Mouse (Mus musculus): ENCODE measurements at regions not wholly inside any gene's neighbourhood (a gene's known extent, or its start where the extent isn't known, plus 50 kb on each side); places are given as distances from the start of the nearest gene placed in this dataset.

- intact Hi-C loops (cut with DNase I), result no loop called here
- peak; percentile 12 to 38 for DNase-seq (ENCODE audit: low spot score in 2 of 2)
Measured at GRCm38 (mm10) chr2:63347562-63347961, 163.5 kb upstream of the Kcnh7 start.

GRCm38 (mm10) chr2:63326750-63327149 is 142.7 kb upstream of the Kcnh7 start:
- no peak for DNase-seq (ENCODE audit: low spot score in 2 of 2)
- intact Hi-C loops (cut with DNase I), result no loop called here

GRCm38 (mm10) chr2:63280911-63281310 is 96.8 kb upstream of the Kcnh7 start:
- DNase-seq (ENCODE audit: low spot score in 2 of 2), result no peak
- intact Hi-C loops (cut with DNase I), result no loop called here

GRCm38 (mm10) chr2:63273799-63274203 is 89.7 kb upstream of the Kcnh7 start:
- no peak for DNase-seq (ENCODE audit: low spot score in 2 of 2)
- intact Hi-C loops (cut with DNase I), result no loop called here

- intact Hi-C loops (cut with DNase I), result no loop called here
- peak in 1 of 2 experiments; percentile 4 for DNase-seq (ENCODE audit: low spot score in 2 of 2)
Measured at GRCm38 (mm10) chr2:63246091-63246612, 62.1 kb upstream of the Kcnh7 start.

- peak; percentile 3 to 24 for DNase-seq (ENCODE audit: low spot score in 2 of 2)
- intact Hi-C loops (cut with DNase I), result no loop called here
Measured at GRCm38 (mm10) chr2:63239326-63239725, 55.2 kb upstream of the Kcnh7 start.

Measured in left cerebral cortex, postnatal 25 days (tissue).